In genomic region chr1:91482616-91483211, GRCm38 (mm10) we compare ENCODE assay signal across 17 mouse cellular contexts. TPM values are rescaled to one million over a fixed set of nuclear protein-coding genes. Genes with fewer than 3 reads are reported as not detected.
DNase-seq lines count a peak whose midpoint lies in the region; ATAC-seq and TF ChIP-seq lines count a peak whose summit lies in the region.
"Had no signal": no experiment of that assay in that cellular context is flagged by ENCODE, and none has a peak within 500 bp of the region (broad histone marks: within the 10 kb centered on the region; RNA-seq: fewer than 3 reads in every experiment).

No protein-coding gene starts in this region.

- H3K27me3 ChIP-seq in kidney, postnatal 0 days (ENCODE audit: insufficient read depth, low read length), result no peaks in the 10 kb centered on the region
- H3K27me3 ChIP-seq in lung, embryonic 15.5 days, result no peaks in the 10 kb centered on the region
- H3K27me3 ChIP-seq: embryonic facial prominence, embryonic 13.5 days; forebrain, embryonic 15.5 days; heart, embryonic 13.5 days; midbrain, embryonic 15.5 days; neural tube, embryonic 15.5 days had no signal

- H3K36me3 ChIP-seq in kidney, postnatal 0 days (ENCODE audit: insufficient read depth, low read length), result no peaks in the 10 kb centered on the region
- no peaks in the 10 kb centered on the region for H3K36me3 ChIP-seq in lung, embryonic 15.5 days
- H3K36me3 ChIP-seq: embryonic facial prominence, embryonic 13.5 days; forebrain, embryonic 10.5 days; forebrain, embryonic 15.5 days; G1E; heart, embryonic 13.5 days; midbrain, embryonic 10.5 days; midbrain, embryonic 15.5 days; neural tube, embryonic 15.5 days had no signal

- H3K9ac ChIP-seq in kidney, postnatal 0 days (ENCODE audit: low read depth, low read length), result no peak overlapping the region
- H3K9ac ChIP-seq in lung, embryonic 15.5 days, result no peak overlapping the region
- H3K9ac ChIP-seq: embryonic facial prominence, embryonic 13.5 days; forebrain, embryonic 15.5 days; heart, embryonic 13.5 days; liver, embryonic 14.5 days; midbrain, embryonic 15.5 days; neural tube, embryonic 15.5 days had no signal

- no peak for TF ChIP-seq CTCF in kidney, postnatal 0 days (IDR thresholded peaks at IDR 0.05; ENCODE audit: low read depth)
- no peak for TF ChIP-seq CTCF in gastrocnemius, adult 2 months (IDR thresholded peaks at IDR 0.05)

- 0 out of 2 replicates have a peak, but pooled peaks cover 3% of the 10 kb centered on the region for H3K4me1 ChIP-seq in kidney, postnatal 0 days (replicated peaks; ENCODE audit: insufficient read depth, low read length)
- H3K4me1 ChIP-seq in lung, embryonic 15.5 days, result peaks cover 6% of the 10 kb centered on the region; the same call in 1 of the 2 replicates
- H3K4me1 ChIP-seq: embryonic facial prominence, embryonic 13.5 days; forebrain, embryonic 15.5 days; midbrain, embryonic 15.5 days; neural tube, embryonic 15.5 days had no signal

- DNase-seq in adrenal gland, adult 2 months, result peak; percentile 69
- no peak for DNase-seq in adrenal gland, postnatal 25 days
- DNase-seq in kidney, postnatal 0 days (ENCODE audit: low spot score), result peak; percentile 29
- no peak for DNase-seq in kidney, adult 18-20 months
- DNase-seq in lung, postnatal 4 days, result no peak
- DNase-seq in adrenal gland, postnatal 36 days, result peak; percentile 29 to 41
- DNase-seq in gastrocnemius, adult 2 months, result no peak

- ATAC-seq in kidney, postnatal 0 days (replicated peaks; ENCODE audit: low FRiP score, low read depth), result no peak
- ATAC-seq in lung, embryonic 15.5 days (ENCODE audit: borderline replicate concordance, extremely low read depth, low FRiP score, low TSS enrichment), result peak; percentile 23; the same call in 1 of the 2 replicates
- ATAC-seq: forebrain, embryonic 15.5 days; midbrain, embryonic 15.5 days had no signal

- H3K27ac ChIP-seq in kidney, postnatal 0 days, result peak overlapping the region; percentile 37
- H3K27ac ChIP-seq in lung, embryonic 15.5 days, result no peak overlapping the region
- H3K27ac ChIP-seq in gastrocnemius, adult 2 months, result no peak overlapping the region
- H3K27ac ChIP-seq: embryonic facial prominence, embryonic 13.5 days; forebrain, embryonic 10.5 days; forebrain, embryonic 15.5 days; heart, embryonic 13.5 days; liver, embryonic 14.5 days; midbrain, embryonic 15.5 days; neural tube, embryonic 15.5 days had no signal

- H3K9me3 ChIP-seq in kidney, postnatal 0 days (replicated peaks; ENCODE audit: low read length), result no peaks in the 10 kb centered on the region
- peaks cover 3% of the 10 kb centered on the region; the same call in 1 of the 2 replicates for H3K9me3 ChIP-seq in lung, embryonic 15.5 days
- H3K9me3 ChIP-seq: embryonic facial prominence, embryonic 13.5 days; forebrain, embryonic 10.5 days; forebrain, embryonic 15.5 days; midbrain, embryonic 15.5 days; neural tube, embryonic 15.5 days had no signal

- H3K4me3 ChIP-seq in kidney, postnatal 0 days (replicated peaks; ENCODE audit: low read depth, low read length), result no peak overlapping the region
- H3K4me3 ChIP-seq in lung, embryonic 15.5 days, result no peak overlapping the region
- H3K4me3 ChIP-seq in gastrocnemius, adult 2 months, result no peak overlapping the region
- H3K4me3 ChIP-seq: embryonic facial prominence, embryonic 13.5 days; forebrain, embryonic 10.5 days; forebrain, embryonic 15.5 days; heart, embryonic 13.5 days; midbrain, embryonic 10.5 days; midbrain, embryonic 15.5 days; neural tube, embryonic 15.5 days had no signal

- 61% methylated on average over 7 of the region's 7 CpGs for WGBS in kidney, postnatal 0 days
- 55% methylated on average over 7 of the region's 7 CpGs for WGBS in lung, embryonic 15.5 days

- no peak overlapping the region for H3K4me2 ChIP-seq in kidney, postnatal 0 days (ENCODE audit: low read length)
- H3K4me2 ChIP-seq in lung, embryonic 15.5 days, result no peak overlapping the region
- H3K4me2 ChIP-seq: embryonic facial prominence, embryonic 13.5 days; forebrain, embryonic 15.5 days; heart, embryonic 13.5 days; midbrain, embryonic 15.5 days; neural tube, embryonic 15.5 days had no signal

- intact Hi-C loops in gastrocnemius, adult 2 months (cut with DNase I), result loop anchor here (1.0 to 5.0 kb wide), 2 partner anchors 54 to 135 kb away; no protein-coding TSS in a partner anchor

RNA-seq across cellular contexts. Expression of gene Traf3ip1, which starts 11.7 kb away (rescaled TPM):
- total RNA-seq in adrenal gland, adult 2 months (2021), result 10 to 100 TPM; 10.1 to 11.8 TPM
- polyA plus RNA-seq in adrenal gland, adult 2 months (2012; rRNA removed), result 6.2 and 6.8 TPM in 2 replicates
- total RNA-seq in adrenal gland, postnatal 25 days (2021), result 12.1 and 13.5 TPM in 2 replicates
- 6.3 and 6.5 TPM in 2 replicates for polyA plus RNA-seq in kidney, postnatal 0 days (2015; fragmentation: Nextera tagmentation; extraction: Ambion mirVana)
- polyA plus RNA-seq in lung, embryonic 15.5 days (2015; fragmentation: Nextera tagmentation; extraction: Ambion mirVana), result 11.0 and 11.5 TPM in 2 replicates
- total RNA-seq in adrenal gland, postnatal 36 days (2021), result 10 to 100 TPM; 11.2 to 16.9 TPM
- 1 to 10 TPM; 3.3 to 4.1 TPM for total RNA-seq in gastrocnemius, adult 2 months (2021)

RNA-seq across cellular contexts. Expression of gene Per2, which starts 23.6 kb away (rescaled TPM):
- 10 to 100 TPM; 22.2 to 68.7 TPM for total RNA-seq in adrenal gland, adult 2 months (2021)
- polyA plus RNA-seq in adrenal gland, adult 2 months (2012; rRNA removed), result 24.7 and 40.0 TPM in 2 replicates
- 37.4 and 37.5 TPM in 2 replicates for total RNA-seq in adrenal gland, postnatal 25 days (2021)
- polyA plus RNA-seq in kidney, postnatal 0 days (2015; fragmentation: Nextera tagmentation; extraction: Ambion mirVana), result 2.3 and 2.7 TPM in 2 replicates
- 8.2 and 11.4 TPM in 2 replicates for polyA plus RNA-seq in lung, embryonic 15.5 days (2015; fragmentation: Nextera tagmentation; extraction: Ambion mirVana)
- total RNA-seq in adrenal gland, postnatal 36 days (2021), result 10 to 100 TPM; 37.1 to 84.7 TPM
- 10 to 100 TPM in 1 of 2 experiments, 1 to 10 TPM in 1; 3.9 to 10.8 TPM for total RNA-seq in gastrocnemius, adult 2 months (2021)

RNA-seq across cellular contexts. Expression of gene Asb1, which starts 57.6 kb away (rescaled TPM):
- 10 to 100 TPM; 17.8 to 22.0 TPM for total RNA-seq in adrenal gland, adult 2 months (2021)
- 4.2 and 6.6 TPM in 2 replicates for polyA plus RNA-seq in adrenal gland, adult 2 months (2012; rRNA removed)
- 17.0 and 19.3 TPM in 2 replicates for total RNA-seq in adrenal gland, postnatal 25 days (2021)
- 4.0 and 4.3 TPM in 2 replicates for polyA plus RNA-seq in kidney, postnatal 0 days (2015; fragmentation: Nextera tagmentation; extraction: Ambion mirVana)
- 5.9 and 6.2 TPM in 2 replicates for polyA plus RNA-seq in lung, embryonic 15.5 days (2015; fragmentation: Nextera tagmentation; extraction: Ambion mirVana)
- total RNA-seq in adrenal gland, postnatal 36 days (2021), result 10 to 100 TPM; 22.4 to 25.9 TPM
- total RNA-seq in gastrocnemius, adult 2 months (2021), result 10 to 100 TPM; 13.9 to 16.6 TPM

Comparison
In these comparisons a context has a peak if more than half of its experiments do, and no peak if none do; other contexts are left out.
1. DNase-seq: peak in adrenal gland, adult 2 months (single experiment), kidney, postnatal 0 days (single experiment) and adrenal gland, postnatal 36 days (2 of 2); none in adrenal gland, postnatal 25 days (single experiment), kidney, adult 18-20 months (single experiment), lung, postnatal 4 days (0 of 2) and gastrocnemius, adult 2 months (single experiment).